Mouse (Mus musculus) frontal cortex, adult (tissue): ENCODE measurements around the gene Cdh13.
A peak's percentile ranks its signal among the peaks of the same experiment; 100 is the strongest.

Experiments used
- ATAC-seq: cut with Nextera tagmentation; 2 replicates; pipeline ENCODE4 v1.9.2; 2017; ENCODE audit warnings: mild to moderate bottlenecking, moderate library complexity, mixed read lengths; ENCODE audit not compliant: low TSS enrichment

The Cdh13 gene

GRCm38 (mm10) chr8:118283600-118284111 lies at the start of gene Cdh13:
TSS of gene Cdh13 (plus strand) at chr8:118283733.
- peak; percentile 91 for ATAC-seq

- no peak for ATAC-seq
Observed at GRCm38 (mm10) chr8:118235626-118236025, 47.9 kb upstream of the Cdh13 start.

- peak; percentile 79 for ATAC-seq
Observed at GRCm38 (mm10) chr8:118237150-118237620, 46.3 kb upstream of the Cdh13 start.

GRCm38 (mm10) chr8:118238156-118238555 lies 45.4 kb upstream of the Cdh13 start:
- no peak for ATAC-seq

GRCm38 (mm10) chr8:118239186-118239585 lies 44.3 kb upstream of the Cdh13 start:
- ATAC-seq: no peak

- no peak for ATAC-seq
Observed at GRCm38 (mm10) chr8:118249319-118249718, 34.2 kb upstream of the Cdh13 start.

- no peak for ATAC-seq
Observed at GRCm38 (mm10) chr8:118249923-118250322, 33.6 kb upstream of the Cdh13 start.

GRCm38 (mm10) chr8:118263117-118263516 lies 20.4 kb upstream of the Cdh13 start:
- peak; percentile 59; the same call in 1 of the 2 replicates for ATAC-seq

GRCm38 (mm10) chr8:118270751-118271402 lies 12.7 kb upstream of the Cdh13 start:
- peak; percentile 70; the same call in 1 of the 2 replicates for ATAC-seq

GRCm38 (mm10) chr8:118272493-118272892 lies 11.0 kb upstream of the Cdh13 start:
- no peak for ATAC-seq

GRCm38 (mm10) chr8:118274243-118274642 lies 9.3 kb upstream of the Cdh13 start:
- ATAC-seq: no peak

- ATAC-seq: peak; percentile 90
Observed at GRCm38 (mm10) chr8:118274688-118275087, 8.8 kb upstream of the Cdh13 start.

GRCm38 (mm10) chr8:118284112-118285029 lies 838 bp downstream of the Cdh13 start:
- peak; percentile 39 for ATAC-seq

- ATAC-seq: no peak
Observed at GRCm38 (mm10) chr8:118285596-118286281, 2.2 kb downstream of the Cdh13 start.

- ATAC-seq: no peak
Observed at GRCm38 (mm10) chr8:118286282-118287180, 3.0 kb downstream of the Cdh13 start.

GRCm38 (mm10) chr8:118287496-118287895 lies 4.0 kb downstream of the Cdh13 start:
- ATAC-seq: peak; percentile 51; the same call in 1 of the 2 replicates

- ATAC-seq: no peak
Observed at GRCm38 (mm10) chr8:118288259-118288952, 4.9 kb downstream of the Cdh13 start.

- ATAC-seq: no peak
Observed at GRCm38 (mm10) chr8:118289091-118289490, 5.6 kb downstream of the Cdh13 start.

- no peak for ATAC-seq
Observed at GRCm38 (mm10) chr8:118289525-118289924, 6.0 kb downstream of the Cdh13 start.

GRCm38 (mm10) chr8:118290266-118290665 lies 6.7 kb downstream of the Cdh13 start:
- ATAC-seq: no peak
